Mouse (Mus musculus): ENCODE data around the gene Nme3. TPM values are rescaled to one million over a fixed set of nuclear protein-coding genes. Genes with fewer than 3 reads are reported as not detected.
A peak's percentile ranks its signal among the peaks of the same experiment; 100 is the strongest.
"Not testable (repeated sequence)": the region's sequence is repeated elsewhere in the genome, so short reads cannot be mapped to it uniquely, and the experiment has no call there.

The Nme3 gene
- polyA plus RNA-seq, 1 experiment from 2014 or later: 43.9 TPM

DNA sequence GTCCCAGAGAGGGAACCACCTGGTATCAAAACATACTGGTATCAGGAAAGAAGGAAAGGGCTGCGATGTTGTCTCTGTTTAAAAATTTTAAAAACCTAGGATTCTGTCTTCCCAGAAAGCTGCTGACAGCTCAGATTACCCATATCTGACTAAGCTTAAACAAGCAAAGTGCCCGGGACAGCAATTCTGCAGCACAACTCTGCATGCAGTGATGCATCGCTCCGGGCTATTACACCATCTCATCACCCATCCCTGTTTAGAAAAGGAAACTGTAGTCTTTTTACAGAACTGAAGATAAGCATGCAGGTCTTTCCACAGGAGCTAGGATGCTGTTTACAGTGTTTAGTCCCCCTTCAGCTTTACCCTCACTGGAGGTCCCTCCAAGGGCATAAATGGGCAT is 38.6 kb downstream of the Nme3 start:
- ATAC-seq (ENCODE audit: insufficient number of reproducible peaks, insufficient read depth, low FRiP score, low read depth): no peak
- peak overlapping the region; percentile 3 to 73; a peak in 3 of 4 replicates for H3K4me3 ChIP-seq (ENCODE audit: control insufficient read depth in 1 of 2, insufficient read depth in 1 of 2, low read depth in 1 of 2, low read length in 2 of 2)
- H3K27ac ChIP-seq (replicated peaks in 1 of 2; ENCODE audit: control insufficient read depth in 1 of 2, insufficient read depth in 1 of 2, low read depth in 2 of 2, low read length in 2 of 2): no peak overlapping the region
- peaks cover 6 to 19% of the 10 kb centered on the region in 2 experiments for H3K4me1 ChIP-seq (ENCODE audit: control insufficient read depth in 2 of 2, insufficient read depth in 2 of 2, low read length in 2 of 2)
- H3K36me3 ChIP-seq (ENCODE audit: control insufficient read depth, insufficient read depth, low read length): peaks cover 23% of the 10 kb centered on the region; the same call in 1 of the 2 replicates
- 20% methylated on average over 4 of the region's 4 CpGs for WGBS
- no peaks in the 10 kb centered on the region for H3K27me3 ChIP-seq (ENCODE audit: control insufficient read depth, insufficient read depth, low read length)
- H3K9ac ChIP-seq (ENCODE audit: low read length): peak overlapping the region; percentile 80
- H3K4me2 ChIP-seq (ENCODE audit: low read length): peak overlapping the region; percentile 68
- H3K9me3 ChIP-seq (ENCODE audit: control insufficient read depth, low read length): no peaks in the 10 kb centered on the region

DNA sequence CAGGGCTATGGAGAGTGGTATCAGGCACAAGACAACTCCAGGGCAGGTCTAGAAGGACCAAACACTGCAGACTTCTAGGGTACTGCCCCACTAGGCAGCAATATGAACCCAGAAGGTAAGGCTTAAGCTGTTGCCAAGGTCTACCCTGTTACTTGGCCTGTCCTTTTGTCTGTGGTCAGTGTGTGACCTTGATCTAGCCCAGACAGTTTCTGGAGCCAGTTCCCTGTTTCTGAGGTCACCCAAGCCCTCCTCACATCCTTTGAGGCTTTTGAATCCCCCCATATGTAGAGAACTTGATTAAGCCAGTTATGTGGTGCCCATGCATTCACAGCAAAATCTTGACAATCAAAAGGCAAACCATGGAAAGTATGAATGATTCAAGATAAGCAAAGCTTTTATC is 39.4 kb downstream of the Nme3 start:
- Histone ChIP-seq H3K4me2 (ENCODE audit: low read length) (peak overlapping the region; percentile 68), H3K9ac (ENCODE audit: low read length) (peak overlapping the region; percentile 80), H3K27me3 (ENCODE audit: control insufficient read depth, insufficient read depth, low read length) (no peaks in the 10 kb centered on the region), H3K4me1 (ENCODE audit: control insufficient read depth in 2 of 2, insufficient read depth in 2 of 2, low read length in 2 of 2) (peaks cover 6 to 19% of the 10 kb centered on the region in 2 experiments), H3K9me3 (ENCODE audit: control insufficient read depth, low read length) (no peaks in the 10 kb centered on the region), H3K4me3 (ENCODE audit: control insufficient read depth in 1 of 2, insufficient read depth in 1 of 2, low read depth in 1 of 2, low read length in 2 of 2) (peak overlapping the region; percentile 11 to 73; a peak in 3 of 4 replicates), H3K36me3 (ENCODE audit: control insufficient read depth, insufficient read depth, low read length) (peaks cover 23% of the 10 kb centered on the region; the same call in 1 of the 2 replicates), H3K27ac (replicated peaks in 1 of 2; ENCODE audit: control insufficient read depth in 1 of 2, insufficient read depth in 1 of 2, low read depth in 2 of 2, low read length in 2 of 2) (no peak overlapping the region)
- ATAC-seq (ENCODE audit: insufficient number of reproducible peaks, insufficient read depth, low FRiP score, low read depth): no peak; the same call in 1 of the 2 replicates

DNA sequence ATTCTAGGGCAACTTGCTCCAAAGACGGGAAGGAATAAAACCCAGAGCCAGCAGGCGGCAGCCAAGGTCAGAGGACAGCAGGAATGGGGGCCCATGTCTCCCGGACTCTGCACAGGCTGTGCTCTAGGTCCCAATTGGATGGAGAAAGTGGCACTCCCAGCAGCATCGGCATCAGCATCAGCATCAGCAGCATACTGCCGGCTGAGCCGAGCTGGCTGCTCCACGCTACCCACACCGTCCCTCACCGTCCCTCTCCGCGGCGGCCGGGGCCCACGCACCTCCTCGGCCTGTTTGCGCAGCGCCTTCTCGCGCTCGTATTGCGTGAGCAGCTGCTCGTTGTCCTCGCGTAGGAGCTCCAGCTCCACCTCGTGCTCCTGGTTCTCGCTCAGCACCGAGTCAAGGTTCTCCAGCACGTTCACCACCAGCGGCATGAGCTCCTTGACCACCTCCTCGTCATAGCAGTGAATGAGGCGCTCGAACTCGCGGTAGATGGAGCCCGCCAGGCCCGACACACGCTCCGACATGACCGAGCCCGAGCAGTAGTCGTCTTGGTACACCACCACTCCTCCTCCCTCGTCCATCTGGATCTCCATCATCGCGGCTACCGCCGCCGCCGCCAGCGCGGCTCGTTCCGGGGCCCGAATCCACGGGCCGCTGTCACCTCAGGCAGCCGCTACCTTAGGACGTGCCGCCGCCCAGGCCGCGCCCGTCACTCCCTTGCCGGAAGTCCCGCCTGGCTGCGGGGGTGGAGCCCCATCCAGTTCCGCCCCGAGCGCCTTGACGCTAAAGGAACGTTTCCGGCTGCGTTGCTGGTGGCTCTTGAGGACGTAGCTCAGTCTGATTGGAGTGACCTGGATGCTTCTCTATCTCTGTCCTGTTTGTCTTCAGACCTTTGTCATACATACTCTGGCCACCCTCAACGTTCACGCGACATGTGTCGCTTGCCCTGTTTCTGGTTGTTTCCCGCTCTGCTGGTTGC is 40.2 kb downstream of the Nme3 start, which contains the start of gene Mapk8ip3:
Mapk8ip3 (minus strand) TSS at position 719 of the 979 bp plus-strand sequence.
- peak within 1 kb of the TSS; percentile 63 to 83 for H3K27ac ChIP-seq (replicated peaks in 1 of 2; ENCODE audit: control insufficient read depth in 1 of 2, insufficient read depth in 1 of 2, low read depth in 2 of 2, low read length in 2 of 2)
- under 1% methylated on average over 78 of the region's 78 CpGs for WGBS
- peak; percentile 96 for ATAC-seq (ENCODE audit: insufficient number of reproducible peaks, insufficient read depth, low FRiP score, low read depth)
- H3K27me3 ChIP-seq (ENCODE audit: control insufficient read depth, insufficient read depth, low read length): no peaks in the 10 kb centered on the region
- H3K4me1 ChIP-seq (ENCODE audit: control insufficient read depth in 2 of 2, insufficient read depth in 2 of 2, low read length in 2 of 2): peaks cover 6 to 19% of the 10 kb centered on the region in 2 experiments
- peak within 1 kb of the TSS; percentile 73 to 80 for H3K4me3 ChIP-seq (ENCODE audit: control insufficient read depth in 1 of 2, insufficient read depth in 1 of 2, low read depth in 1 of 2, low read length in 2 of 2)
- H3K4me2 ChIP-seq (ENCODE audit: low read length): peak within 1 kb of the TSS; percentile 68
- H3K9me3 ChIP-seq (ENCODE audit: control insufficient read depth, low read length): no peaks in the 10 kb centered on the region
- peak within 1 kb of the TSS; percentile 80 for H3K9ac ChIP-seq (ENCODE audit: low read length)
- peaks cover 19% of the 10 kb centered on the region; the same call in 1 of the 2 replicates for H3K36me3 ChIP-seq (ENCODE audit: control insufficient read depth, insufficient read depth, low read length)

DNA sequence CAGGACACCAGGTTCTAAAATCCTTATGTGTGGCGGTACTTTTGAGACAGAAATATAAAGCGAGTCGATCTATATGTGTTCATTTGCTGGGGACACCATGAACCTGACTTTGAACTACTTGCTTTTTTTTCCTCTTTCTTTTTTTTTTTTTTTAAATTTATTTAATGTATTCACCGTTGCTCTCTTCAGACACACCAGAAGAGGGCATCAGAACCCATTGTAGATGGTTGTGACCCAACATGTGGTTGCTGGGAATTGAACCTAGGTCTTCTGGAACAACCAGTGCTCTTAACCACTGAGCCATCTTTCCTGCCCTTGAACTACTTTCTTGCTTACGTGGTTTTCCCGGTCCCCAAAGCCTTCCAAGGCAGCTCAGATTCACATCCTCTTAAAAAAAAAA is 41.0 kb downstream of the Nme3 start:
- Histone ChIP-seq H3K9ac (ENCODE audit: low read length) (peak overlapping the region; percentile 80), H3K9me3 (ENCODE audit: control insufficient read depth, low read length) (no peaks in the 10 kb centered on the region), H3K4me3 (ENCODE audit: control insufficient read depth in 1 of 2, insufficient read depth in 1 of 2, low read depth in 1 of 2, low read length in 2 of 2) (peak overlapping the region; percentile 73 to 80), H3K27ac (replicated peaks in 1 of 2; ENCODE audit: control insufficient read depth in 1 of 2, insufficient read depth in 1 of 2, low read depth in 2 of 2, low read length in 2 of 2) (peak overlapping the region; percentile 63 to 83), H3K4me2 (ENCODE audit: low read length) (peak overlapping the region; percentile 68), H3K27me3 (ENCODE audit: control insufficient read depth, insufficient read depth, low read length) (no peaks in the 10 kb centered on the region), H3K36me3 (ENCODE audit: control insufficient read depth, insufficient read depth, low read length) (peaks cover 16% of the 10 kb centered on the region; the same call in 1 of the 2 replicates), H3K4me1 (ENCODE audit: control insufficient read depth in 2 of 2, insufficient read depth in 2 of 2, low read length in 2 of 2) (peaks cover 6 to 19% of the 10 kb centered on the region in 2 experiments)
- 49% methylated on average over 6 of the region's 6 CpGs for WGBS
- ATAC-seq (ENCODE audit: insufficient number of reproducible peaks, insufficient read depth, low FRiP score, low read depth): no peak

DNA sequence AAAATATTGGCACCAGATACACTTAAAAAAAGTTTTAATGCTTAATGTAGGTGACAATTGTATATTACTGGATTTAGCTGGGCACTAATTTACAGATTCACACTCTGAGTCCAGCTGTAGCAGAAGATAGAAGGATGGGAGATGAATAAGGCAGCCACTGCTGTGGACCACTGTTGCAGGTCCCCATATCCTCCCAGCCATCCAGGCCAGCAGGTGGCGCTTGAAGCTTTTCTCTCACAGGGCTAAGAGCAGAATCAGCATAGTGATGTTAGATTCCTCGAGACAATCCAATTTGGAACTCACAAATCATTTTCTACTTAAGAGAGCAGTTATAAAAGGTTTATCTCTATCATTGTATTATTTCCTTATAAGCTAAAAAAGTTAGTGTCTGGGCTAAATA is 46.2 kb downstream of the Nme3 start:
- not testable (repeated sequence) for H3K27me3 ChIP-seq (ENCODE audit: control insufficient read depth, insufficient read depth, low read length); H3K4me3 ChIP-seq (ENCODE audit: control insufficient read depth in 1 of 2, insufficient read depth in 1 of 2, low read depth in 1 of 2, low read length in 2 of 2); H3K4me2 ChIP-seq (ENCODE audit: low read length); H3K9me3 ChIP-seq (ENCODE audit: control insufficient read depth, low read length); ATAC-seq (ENCODE audit: insufficient number of reproducible peaks, insufficient read depth, low FRiP score, low read depth); H3K27ac ChIP-seq (replicated peaks in 1 of 2; ENCODE audit: control insufficient read depth in 1 of 2, insufficient read depth in 1 of 2, low read depth in 2 of 2, low read length in 2 of 2); H3K9ac ChIP-seq (ENCODE audit: low read length); H3K4me1 ChIP-seq (ENCODE audit: control insufficient read depth in 2 of 2, insufficient read depth in 2 of 2, low read length in 2 of 2)
- H3K36me3 ChIP-seq (ENCODE audit: control insufficient read depth, insufficient read depth, low read length): peaks cover 41% of the 10 kb centered on the region
- 15% methylated on average over 2 of the region's 2 CpGs for WGBS

DNA sequence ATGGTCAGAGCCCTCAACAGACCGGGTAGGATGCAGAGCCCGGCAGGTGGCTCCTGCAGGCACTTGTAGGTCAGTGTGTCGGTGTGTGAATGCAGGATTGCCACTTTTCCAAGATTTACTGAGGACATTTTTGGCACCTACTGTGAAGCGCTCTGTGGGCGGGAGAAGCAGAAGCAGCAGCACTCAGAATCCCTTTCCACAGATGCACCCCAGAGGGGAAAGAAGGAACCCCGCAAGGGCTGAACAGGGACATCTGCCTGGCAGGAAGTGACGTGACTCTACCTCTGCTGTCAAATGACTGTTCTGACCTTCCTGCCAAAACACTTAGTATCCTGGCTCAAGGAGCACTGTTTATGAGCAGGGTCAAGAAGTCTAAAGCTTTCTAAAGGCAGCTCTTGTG is 46.7 kb downstream of the Nme3 start:
- no peak overlapping the region for H3K9ac ChIP-seq (ENCODE audit: low read length)
- H3K27ac ChIP-seq (replicated peaks in 1 of 2; ENCODE audit: control insufficient read depth in 1 of 2, insufficient read depth in 1 of 2, low read depth in 2 of 2, low read length in 2 of 2): no peak overlapping the region
- no peak for ATAC-seq (ENCODE audit: insufficient number of reproducible peaks, insufficient read depth, low FRiP score, low read depth)
- no peak overlapping the region for H3K4me2 ChIP-seq (ENCODE audit: low read length)
- H3K4me3 ChIP-seq (ENCODE audit: control insufficient read depth in 1 of 2, insufficient read depth in 1 of 2, low read depth in 1 of 2, low read length in 2 of 2): no peak overlapping the region
- H3K27me3 ChIP-seq (ENCODE audit: control insufficient read depth, insufficient read depth, low read length): no peaks in the 10 kb centered on the region
- WGBS: 93% methylated on average over 7 of the region's 7 CpGs
- no peaks in the 10 kb centered on the region for H3K9me3 ChIP-seq (ENCODE audit: control insufficient read depth, low read length)
- H3K4me1 ChIP-seq (ENCODE audit: control insufficient read depth in 2 of 2, insufficient read depth in 2 of 2, low read length in 2 of 2): no peaks in the 10 kb centered on the region
- peaks cover 46% of the 10 kb centered on the region for H3K36me3 ChIP-seq (ENCODE audit: control insufficient read depth, insufficient read depth, low read length)

DNA sequence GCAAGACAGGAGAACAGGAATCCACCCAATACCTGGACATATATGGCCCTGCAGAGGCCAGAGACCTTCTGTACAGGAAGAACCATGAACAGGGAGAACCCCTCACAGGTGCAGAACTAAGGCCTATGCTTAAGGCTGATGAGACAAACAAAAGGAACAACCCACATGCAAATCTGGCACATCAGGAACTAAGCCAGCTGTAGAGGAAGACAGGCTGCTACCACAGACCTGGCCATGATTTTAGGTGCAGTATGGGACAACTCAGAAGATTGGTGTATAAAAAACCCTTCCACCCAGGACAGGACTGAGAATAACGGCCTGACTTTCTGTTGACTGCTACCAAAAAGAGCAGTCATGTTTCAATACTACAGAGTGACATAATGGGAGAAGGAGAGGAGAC is 47.3 kb downstream of the Nme3 start:
- H3K27ac ChIP-seq (replicated peaks in 1 of 2; ENCODE audit: control insufficient read depth in 1 of 2, insufficient read depth in 1 of 2, low read depth in 2 of 2, low read length in 2 of 2); H3K4me3 ChIP-seq (ENCODE audit: control insufficient read depth in 1 of 2, insufficient read depth in 1 of 2, low read depth in 1 of 2, low read length in 2 of 2); H3K4me1 ChIP-seq (ENCODE audit: control insufficient read depth in 2 of 2, insufficient read depth in 2 of 2, low read length in 2 of 2); ATAC-seq (ENCODE audit: insufficient number of reproducible peaks, insufficient read depth, low FRiP score, low read depth); H3K9ac ChIP-seq (ENCODE audit: low read length); H3K4me2 ChIP-seq (ENCODE audit: low read length); H3K27me3 ChIP-seq (ENCODE audit: control insufficient read depth, insufficient read depth, low read length); H3K9me3 ChIP-seq (ENCODE audit: control insufficient read depth, low read length): not testable (repeated sequence)
- 76% methylated on average over 1 of the region's 1 CpGs for WGBS
- H3K36me3 ChIP-seq (ENCODE audit: control insufficient read depth, insufficient read depth, low read length): peaks cover 52% of the 10 kb centered on the region
